Mouse (Mus musculus) lung, embryonic 14.5 days (tissue): Measurements from ENCODE around the gene LTO1. TPM values are rescaled to one million over a fixed set of nuclear protein-coding genes. Genes with fewer than 3 reads are reported as not detected.

ENCODE experiments used
- ATAC-seq: fragments of 200-750 bp; cut with Nextera tagmentation; 2 replicates; pipeline ENCODE4 v1.8.0; 2017; ENCODE audit warnings: mild to moderate bottlenecking, moderate TSS enrichment, moderate library complexity; ENCODE audit not compliant: insufficient read depth
- DNase-seq: peaks from one replicate; pipeline ENCODE4 v3.0.0-alpha.2; 2015
- H3K27ac ChIP-seq: fragments of 300-500 bp; sonication (generic); 2 replicates; pipeline ENCODE4 v1.5.1; 2014; ENCODE audit warnings: low read depth, mild to moderate bottlenecking, moderate library complexity
- H3K27me3 ChIP-seq: fragments of 300-500 bp; sonication (generic); 2 replicates; pipeline ENCODE4 v1.6.1; 2014; ENCODE audit warnings: low read length, control low read depth; ENCODE audit not compliant: insufficient read depth
- H3K36me3 ChIP-seq: fragments of 300-500 bp; sonication (generic); 2 replicates; pipeline ENCODE4 v1.6.1; 2014; ENCODE audit warnings: control low read depth; ENCODE audit not compliant: insufficient read depth
- H3K4me1 ChIP-seq: fragments of 300-500 bp; sonication (generic); 2 replicates; pipeline ENCODE4 v1.6.1; 2014; ENCODE audit warnings: antibody characterized with exemption, control low read depth; ENCODE audit not compliant: insufficient read depth
- H3K4me2 ChIP-seq: fragments of 300-500 bp; sonication (generic); 2 replicates; pipeline ENCODE4 v1.6.1; 2014; ENCODE audit warnings: mild to moderate bottlenecking
- H3K4me3 ChIP-seq: fragments of 300-500 bp; sonication (generic); 2 replicates; pipeline ENCODE4 v1.5.1; 2014; ENCODE audit warnings: low read depth, low read length
- H3K9ac ChIP-seq: fragments of 300-500 bp; sonication (generic); 2 replicates; pipeline ENCODE4 v1.6.1; 2014
- H3K9me3 ChIP-seq: fragments of 300-500 bp; sonication (generic); 2 replicates; pipeline ENCODE4 v1.6.1; 2016; ENCODE audit warnings: low read depth, low read length, control low read depth
- CTCF ChIP-seq: IDR thresholded peaks from 2 replicates; pipeline ENCODE4 v1.5.1; 2016; ENCODE audit warnings: antibody characterized with exemption, low read depth
- WGBS: fragments of 180-500 bp; shearing (Covaris S2); extraction: QIAGEN DNeasy Blood & Tissue Kit; methylation state at CpG from one replicate; pipeline ENCODE4 v1.1.7; 2014; 5-methylcytosine and 5-hydroxymethylcytosine counted together
- polyA plus RNA-seq: library from polyadenylated mRNA; unstranded; fragments of >200 nt; fragmentation: Nextera tagmentation; extraction: Ambion mirVana; gene quantifications from 2 replicates; pipeline ENCODE4 v1.2.1, GENCODE M21; 2014

LTO1 gene
- polyA plus RNA-seq, 1 experiment from 2014 or later = 22.3 TPM

- peak within 1 kb of the TSS; percentile 71 for H3K4me3 ChIP-seq
- peaks cover 34% of the 10 kb centered on the region for H3K36me3 ChIP-seq
- no peaks in the 10 kb centered on the region for H3K9me3 ChIP-seq
- H3K27ac ChIP-seq = peak within 1 kb of the TSS; percentile 99
- ATAC-seq = peak; percentile 66
- DNase-seq = peak; percentile 88
- peak; percentile 30 for TF ChIP-seq CTCF
- peak within 1 kb of the TSS; percentile 97 for H3K4me2 ChIP-seq
- H3K9ac ChIP-seq = peak within 1 kb of the TSS; percentile 82
- WGBS = under 1% methylated on average over 44 of the region's 45 CpGs
- H3K4me1 ChIP-seq = peaks cover 7% of the 10 kb centered on the region
- H3K27me3 ChIP-seq = peaks cover 11% of the 10 kb centered on the region; the same call in 1 of the 2 replicates
Observed at GRCm38 (mm10) chr7:144939344-144940002, 24.6 kb downstream of the LTO1 start, which contains the start of gene Ccnd1. Gene Ccnd1 (minus strand): TSS chr7:144939925.

GRCm38 (mm10) chr7:144940003-144940571 is 25.2 kb downstream of the LTO1 start:
- ATAC-seq (peak; percentile 10; the same call in 1 of the 2 replicates), DNase-seq (peak; percentile 64)
- under 1% methylated on average over 22 of the region's 22 CpGs for WGBS
- H3K27me3 ChIP-seq = peaks cover 11% of the 10 kb centered on the region; the same call in 1 of the 2 replicates
- peak overlapping the region; percentile 97 for H3K4me2 ChIP-seq
- H3K4me1 ChIP-seq = peaks cover 7% of the 10 kb centered on the region
- peak overlapping the region; percentile 71 for H3K4me3 ChIP-seq
- no peaks in the 10 kb centered on the region for H3K9me3 ChIP-seq
- peaks cover 28% of the 10 kb centered on the region for H3K36me3 ChIP-seq
- TF ChIP-seq CTCF = no peak
- peak overlapping the region; percentile 99 for H3K27ac ChIP-seq
- peak overlapping the region; percentile 82 for H3K9ac ChIP-seq

GRCm38 (mm10) chr7:144940585-144940984 is 25.7 kb downstream of the LTO1 start:
- no peak for ATAC-seq
- whole genome bisulfite sequencing = under 1% methylated on average over 11 of the region's 11 CpGs
- Histone ChIP-seq H3K27ac (peak overlapping the region; percentile 99), H3K4me3 (peak overlapping the region; percentile 71), H3K9me3 (no peaks in the 10 kb centered on the region), H3K36me3 (peaks cover 23% of the 10 kb centered on the region), H3K4me1 (peaks cover 7% of the 10 kb centered on the region), H3K27me3 (peaks cover 11% of the 10 kb centered on the region; the same call in 1 of the 2 replicates), H3K4me2 (peak overlapping the region; percentile 97), H3K9ac (peak overlapping the region; percentile 82)
- no peak for TF ChIP-seq CTCF
- no peak for DNase-seq

GRCm38 (mm10) chr7:144941242-144941831 is 26.4 kb downstream of the LTO1 start:
- under 1% methylated on average over 39 of the region's 39 CpGs for WGBS
- TF ChIP-seq CTCF = 0 out of 2 replicates have a peak, but pooled peaks have one; percentile 1
- DNase-seq (peak; percentile 97), ATAC-seq (peak; percentile 86)
- Histone ChIP-seq H3K9me3 (no peaks in the 10 kb centered on the region), H3K4me3 (peak overlapping the region; percentile 71), H3K27ac (peak overlapping the region; percentile 99), H3K9ac (peak overlapping the region; percentile 78), H3K36me3 (peaks cover 15% of the 10 kb centered on the region), H3K27me3 (peaks cover 11% of the 10 kb centered on the region; the same call in 1 of the 2 replicates), H3K4me1 (peaks cover 7% of the 10 kb centered on the region), H3K4me2 (peak overlapping the region; percentile 97)

- DNase-seq (peak; percentile 73), ATAC-seq (peak; percentile 6; the same call in 1 of the 2 replicates)
- Histone ChIP-seq H3K4me2 (peak overlapping the region; percentile 97), H3K36me3 (peaks cover 7% of the 10 kb centered on the region; the same call in 1 of the 2 replicates), H3K9ac (peak overlapping the region; percentile 58), H3K9me3 (no peaks in the 10 kb centered on the region), H3K4me1 (peaks cover 7% of the 10 kb centered on the region), H3K27me3 (peaks cover 11% of the 10 kb centered on the region; the same call in 1 of the 2 replicates), H3K4me3 (peak overlapping the region; percentile 71), H3K27ac (peak overlapping the region; percentile 99)
- under 1% methylated on average over 35 of the region's 35 CpGs for WGBS
- TF ChIP-seq CTCF = 0 out of 2 replicates have a peak, but pooled peaks have one; percentile 13
Observed at GRCm38 (mm10) chr7:144942071-144942743, 27.3 kb downstream of the LTO1 start.

GRCm38 (mm10) chr7:144942744-144943135 is 27.8 kb downstream of the LTO1 start:
- peak overlapping the region; percentile 97 for H3K4me2 ChIP-seq
- no peak for ATAC-seq
- H3K4me3 ChIP-seq = peak overlapping the region; percentile 71
- 0 out of 2 replicates have a peak, but pooled peaks cover 1% of the 10 kb centered on the region for H3K36me3 ChIP-seq
- H3K27me3 ChIP-seq = peaks cover 10% of the 10 kb centered on the region; the same call in 1 of the 2 replicates
- peak overlapping the region; percentile 58 for H3K9ac ChIP-seq
- no peak for TF ChIP-seq CTCF
- H3K9me3 ChIP-seq = no peaks in the 10 kb centered on the region
- peak overlapping the region; percentile 99 for H3K27ac ChIP-seq
- WGBS = under 1% methylated on average over 20 of the region's 20 CpGs
- DNase-seq = no peak
- peaks cover 7% of the 10 kb centered on the region for H3K4me1 ChIP-seq
